Mouse (Mus musculus) kidney, embryonic 14.5 days (tissue): ENCODE data around the gene Gm15737. TPM values are rescaled to one million over a fixed set of nuclear protein-coding genes. Genes with fewer than 3 reads are reported as not detected.

Experiments
- ATAC-seq: fragments of 200-750 bp; cut with Nextera tagmentation; 2 replicates; pipeline ENCODE4 v1.8.0; 2017; ENCODE audit warnings: moderate number of reproducible peaks, mild to moderate bottlenecking, moderate TSS enrichment, moderate library complexity; ENCODE audit not compliant: low FRiP score, low TSS enrichment
- H3K27ac ChIP-seq: fragments of 300-500 bp; sonication (generic); 2 replicates; pipeline ENCODE4 v1.5.1; 2014; ENCODE audit warnings: low read depth, mild to moderate bottlenecking, low read length, moderate library complexity, mixed read lengths
- H3K27me3 ChIP-seq: fragments of 300-500 bp; sonication (generic); 2 replicates; pipeline ENCODE4 v1.6.1; 2014; ENCODE audit warnings: mild to moderate bottlenecking, low read length; ENCODE audit not compliant: control insufficient read depth, insufficient read depth
- H3K36me3 ChIP-seq: fragments of 300-500 bp; sonication (generic); 2 replicates; pipeline ENCODE4 v1.6.1; 2014; ENCODE audit warnings: low read length, mixed read lengths; ENCODE audit not compliant: control insufficient read depth, insufficient read depth
- H3K4me1 ChIP-seq: fragments of 300-500 bp; sonication (generic); 2 replicates; pipeline ENCODE4 v1.6.1; 2014; ENCODE audit warnings: low read length, mixed read lengths; ENCODE audit not compliant: control insufficient read depth, insufficient read depth
- H3K4me2 ChIP-seq: fragments of 300-500 bp; sonication (generic); replicated peaks from 2 replicates; pipeline ENCODE4 v1.6.1; 2014; ENCODE audit warnings: low read depth, mild to moderate bottlenecking, low read length
- H3K4me3 ChIP-seq: fragments of 300-500 bp; sonication (generic); 2 replicates; pipeline ENCODE4 v1.5.1; 2014; ENCODE audit warnings: mild to moderate bottlenecking, low read length
- H3K9ac ChIP-seq: fragments of 300-500 bp; sonication (generic); 2 replicates; pipeline ENCODE4 v1.6.1; 2014; ENCODE audit warnings: low read depth, mild to moderate bottlenecking, low read length, moderate library complexity
- H3K9me3 ChIP-seq: fragments of 300-500 bp; sonication (generic); 2 replicates; pipeline ENCODE4 v1.6.1; 2016; ENCODE audit warnings: low read length; ENCODE audit not compliant: control insufficient read depth
- whole genome bisulfite sequencing: fragments of 180-500 bp; shearing (Covaris S2); extraction: QIAGEN DNeasy Blood & Tissue Kit; methylation state at CpG from one replicate; pipeline ENCODE4 v1.1.7; 2014; 5-methylcytosine and 5-hydroxymethylcytosine counted together
- polyA plus RNA-seq: library from polyadenylated mRNA; unstranded; fragments of >200 nt; fragmentation: Nextera tagmentation; extraction: Ambion mirVana; gene quantifications from 2 replicates; pipeline ENCODE4 v1.2.1, GENCODE M21; 2014

Gm15737 gene
- polyA plus RNA-seq, 1 experiment from 2014 or later = 0.26 TPM

DNA sequence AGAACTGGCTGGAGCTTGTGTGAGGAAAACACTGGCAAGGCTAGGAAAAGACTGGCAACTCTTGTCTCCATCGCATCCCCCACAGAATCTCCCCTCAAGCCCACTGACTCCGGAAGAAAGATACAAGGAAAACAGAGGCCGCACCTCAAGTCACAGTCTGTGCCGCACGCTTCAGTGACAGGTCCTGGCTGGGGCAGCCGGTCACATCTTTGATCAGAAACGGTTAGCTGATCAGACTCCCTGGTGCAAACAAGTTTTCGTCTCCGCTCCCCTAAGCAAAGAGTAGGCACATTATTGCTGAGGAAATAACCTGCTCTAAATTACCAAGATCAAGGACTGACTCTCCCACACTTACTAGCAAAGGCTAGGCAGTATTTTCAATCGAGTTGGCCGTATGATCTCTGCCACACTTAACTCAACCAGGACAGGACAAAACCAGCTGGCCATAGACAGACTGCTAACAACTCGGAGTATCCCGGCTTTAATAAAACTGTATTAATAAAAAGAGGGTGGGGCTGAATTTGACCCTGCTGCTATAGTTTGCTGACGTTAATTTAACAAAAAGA lies 10.6 kb downstream of the Gm15737 start:
- WGBS = 33% methylated on average over 14 of the region's 14 CpGs
- Histone ChIP-seq H3K4me1 (peaks cover 22% of the 10 kb centered on the region), H3K4me3 (no peak overlapping the region), H3K9ac (no peak overlapping the region), H3K36me3 (peaks cover 65% of the 10 kb centered on the region), H3K27me3 (no peaks in the 10 kb centered on the region), H3K27ac (peak overlapping the region; percentile 69; the same call in 1 of the 2 replicates), H3K9me3 (no peaks in the 10 kb centered on the region), H3K4me2 (no peak overlapping the region)
- peak; percentile 75 for ATAC-seq

DNA sequence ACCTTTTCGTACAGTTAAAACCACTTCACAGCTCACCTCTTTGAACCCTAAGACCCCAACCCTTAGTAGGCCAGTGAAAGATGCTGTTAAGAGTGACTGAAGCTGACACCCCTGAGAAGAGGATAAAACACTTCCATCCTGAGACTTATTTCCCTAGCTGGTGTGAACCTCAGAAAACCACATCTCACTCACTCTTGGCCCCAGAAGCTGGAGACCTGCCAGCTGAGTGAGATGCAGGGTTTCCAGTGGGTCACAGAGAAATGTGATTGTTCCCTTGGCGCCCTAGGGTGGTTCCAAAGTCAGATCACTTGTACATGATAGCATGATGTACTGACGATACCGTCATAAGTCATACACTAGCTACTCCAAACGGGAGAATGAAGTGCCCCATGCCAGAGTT lies 13.3 kb downstream of the Gm15737 start:
- H3K36me3 ChIP-seq = peaks cover 74% of the 10 kb centered on the region
- H3K4me3 ChIP-seq = no peak overlapping the region
- H3K4me1 ChIP-seq = peaks cover 22% of the 10 kb centered on the region
- no peak for ATAC-seq
- H3K9me3 ChIP-seq = no peaks in the 10 kb centered on the region
- WGBS = 77% methylated on average over 5 of the region's 5 CpGs
- no peak overlapping the region for H3K4me2 ChIP-seq
- H3K9ac ChIP-seq = no peak overlapping the region
- H3K27me3 ChIP-seq = no peaks in the 10 kb centered on the region
- no peak overlapping the region for H3K27ac ChIP-seq

DNA sequence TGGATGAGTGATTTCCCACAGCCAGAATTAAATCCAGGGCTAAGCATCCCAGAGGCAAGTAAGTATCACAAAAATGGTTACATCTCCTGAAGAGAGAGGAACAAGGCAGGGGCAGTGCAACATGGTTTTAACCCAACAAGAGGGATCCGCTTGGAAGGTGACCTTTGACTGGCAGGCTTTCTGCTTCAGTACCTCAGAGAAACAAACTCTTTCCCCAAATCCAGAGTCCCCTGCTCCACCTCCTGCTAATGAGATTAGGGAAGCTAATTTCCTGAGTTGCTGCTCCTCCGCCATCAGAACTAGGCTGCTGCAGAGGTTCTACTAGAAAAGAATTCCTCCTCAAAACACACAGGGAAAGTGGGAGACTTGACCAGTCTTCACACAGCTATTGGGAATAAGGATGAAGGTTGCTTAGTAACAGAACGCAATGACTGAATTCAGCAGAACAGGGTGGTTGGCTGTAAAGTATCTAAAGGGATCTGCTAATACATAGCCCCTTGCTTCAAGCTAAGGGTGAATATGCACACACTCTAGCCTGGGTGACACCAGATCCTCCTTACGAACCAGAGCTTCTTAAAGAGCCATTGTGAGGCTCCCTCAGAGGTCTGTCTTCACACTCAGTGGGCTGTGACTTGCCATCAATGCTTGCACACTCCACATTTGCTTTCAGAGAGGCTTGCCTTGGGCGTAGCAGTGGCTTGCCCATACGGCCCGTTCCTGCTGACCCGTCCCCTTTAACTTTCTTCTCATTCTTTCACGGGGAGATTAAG lies 14.2 kb downstream of the Gm15737 start:
- Histone ChIP-seq H3K9me3 (no peaks in the 10 kb centered on the region), H3K4me3 (no peak overlapping the region), H3K27ac (peak overlapping the region; percentile 70), H3K9ac (no peak overlapping the region), H3K27me3 (no peaks in the 10 kb centered on the region), H3K36me3 (peaks cover 76% of the 10 kb centered on the region), H3K4me1 (peaks cover 22% of the 10 kb centered on the region), H3K4me2 (no peak overlapping the region)
- WGBS = 43% methylated on average over 9 of the region's 9 CpGs
- 0 out of 2 replicates have a peak, but pooled peaks have one; percentile 34 for ATAC-seq

DNA sequence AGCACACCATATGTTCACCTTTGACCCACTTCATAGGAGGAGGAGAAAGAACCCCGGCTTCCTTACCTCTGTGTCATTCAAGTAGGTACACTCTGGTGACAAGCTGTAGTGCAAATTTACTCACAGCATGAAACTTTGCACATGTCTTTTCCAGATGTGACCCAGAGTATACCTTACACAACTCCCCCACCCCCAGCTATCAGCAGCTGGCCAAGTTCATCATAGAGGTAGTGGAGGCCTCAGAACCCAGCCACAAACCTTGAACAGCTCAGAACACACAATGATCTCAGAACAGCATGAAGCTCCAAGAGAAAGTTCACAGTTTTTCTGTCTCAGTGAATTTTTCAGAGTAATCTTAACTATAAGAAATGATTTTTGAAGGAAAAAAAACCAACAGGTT lies 22.4 kb downstream of the Gm15737 start:
- Histone ChIP-seq H3K4me3 (no peak overlapping the region), H3K27ac (no peak overlapping the region), H3K9me3 (no peaks in the 10 kb centered on the region), H3K27me3 (no peaks in the 10 kb centered on the region), H3K9ac (no peak overlapping the region), H3K4me2 (no peak overlapping the region), H3K36me3 (peaks cover 77% of the 10 kb centered on the region), H3K4me1 (no peaks in the 10 kb centered on the region)
- WGBS = 26% methylated on average over 1 of the region's 1 CpGs
- ATAC-seq = no peak

DNA sequence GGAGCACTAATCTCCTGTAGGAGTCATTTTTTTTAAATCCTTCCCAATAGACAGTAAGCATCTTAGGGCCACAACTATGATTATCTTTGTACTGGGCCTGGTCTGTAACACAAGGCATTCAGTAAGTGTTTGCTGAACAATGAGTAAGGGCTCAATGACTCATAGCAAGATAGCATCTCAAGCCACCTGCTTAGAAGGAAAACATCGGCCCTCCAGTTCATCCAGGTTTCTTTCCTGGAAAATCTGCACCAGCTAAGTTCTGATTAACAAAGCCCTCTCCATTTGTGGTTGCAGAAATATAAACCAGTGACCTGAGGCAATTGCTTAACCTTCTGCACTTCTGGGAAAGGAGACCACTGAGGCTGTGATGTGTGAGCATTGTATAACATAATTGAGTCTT lies 34.9 kb downstream of the Gm15737 start:
- Histone ChIP-seq H3K27ac (peak overlapping the region; percentile 9; the same call in 1 of the 2 replicates), H3K9ac (no peak overlapping the region), H3K36me3 (peaks cover 78% of the 10 kb centered on the region), H3K4me2 (no peak overlapping the region), H3K27me3 (no peaks in the 10 kb centered on the region), H3K4me1 (0 out of 2 replicates have a peak, but pooled peaks cover 5% of the 10 kb centered on the region), H3K9me3 (no peaks in the 10 kb centered on the region), H3K4me3 (no peak overlapping the region)
- ATAC-seq = no peak
- WGBS = 87% methylated on average over 1 of the region's 1 CpGs

DNA sequence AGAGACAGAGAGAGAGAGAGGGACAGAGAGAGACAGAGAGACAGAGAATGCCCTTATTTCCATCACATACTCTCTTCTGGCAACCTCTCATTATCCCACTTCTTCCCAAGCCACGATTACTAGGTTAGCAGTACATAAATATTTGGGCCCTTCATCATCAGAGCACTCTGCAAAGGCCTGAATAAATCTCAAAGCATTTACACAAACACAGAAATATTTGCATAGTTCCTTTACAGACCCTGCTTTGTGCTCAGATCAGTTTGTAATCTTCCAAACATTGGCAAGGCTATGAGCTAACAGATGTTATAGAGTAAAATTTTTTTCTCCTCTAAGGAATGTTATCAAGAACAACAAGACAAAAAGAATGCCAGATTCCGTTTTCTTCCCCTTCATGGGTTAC lies 35.3 kb downstream of the Gm15737 start:
- no peaks in the 10 kb centered on the region for H3K9me3 ChIP-seq
- no peak overlapping the region for H3K4me3 ChIP-seq
- H3K9ac ChIP-seq = no peak overlapping the region
- H3K27ac ChIP-seq = peak overlapping the region; percentile 9; the same call in 1 of the 2 replicates
- no peak overlapping the region for H3K4me2 ChIP-seq
- 0 out of 2 replicates have a peak, but pooled peaks cover 5% of the 10 kb centered on the region for H3K4me1 ChIP-seq
- H3K27me3 ChIP-seq = no peaks in the 10 kb centered on the region
- 36% methylated on average over 2 of the region's 2 CpGs for WGBS
- peaks cover 77% of the 10 kb centered on the region for H3K36me3 ChIP-seq
- no peak for ATAC-seq

DNA sequence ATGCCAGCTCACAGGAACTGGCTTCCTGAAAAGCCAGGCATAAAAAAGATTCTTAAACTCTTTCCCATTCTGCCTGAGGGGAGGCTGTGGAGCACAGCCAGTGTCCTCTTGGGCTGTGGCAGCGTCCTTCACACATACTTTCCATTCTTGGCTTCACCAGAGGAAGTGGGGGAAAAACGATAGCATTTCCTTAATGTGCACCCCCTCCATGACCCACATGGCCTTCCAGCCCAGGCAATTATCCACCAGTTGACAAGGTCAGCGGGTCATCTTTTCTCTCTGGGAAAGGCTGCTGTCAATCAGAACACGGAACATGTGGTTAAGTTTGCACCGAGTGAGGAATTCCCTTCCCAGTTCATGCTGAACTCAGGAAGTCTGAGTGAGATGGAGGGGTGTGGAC lies 36.8 kb downstream of the Gm15737 start:
- H3K9me3 ChIP-seq = no peaks in the 10 kb centered on the region
- ATAC-seq = no peak
- H3K27me3 ChIP-seq = no peaks in the 10 kb centered on the region
- 42% methylated on average over 5 of the region's 5 CpGs for whole genome bisulfite sequencing
- peaks cover 73% of the 10 kb centered on the region for H3K36me3 ChIP-seq
- no peak overlapping the region for H3K27ac ChIP-seq
- no peak overlapping the region for H3K4me2 ChIP-seq
- H3K4me1 ChIP-seq = 0 out of 2 replicates have a peak, but pooled peaks cover 5% of the 10 kb centered on the region
- H3K9ac ChIP-seq = no peak overlapping the region
- no peak overlapping the region for H3K4me3 ChIP-seq

DNA sequence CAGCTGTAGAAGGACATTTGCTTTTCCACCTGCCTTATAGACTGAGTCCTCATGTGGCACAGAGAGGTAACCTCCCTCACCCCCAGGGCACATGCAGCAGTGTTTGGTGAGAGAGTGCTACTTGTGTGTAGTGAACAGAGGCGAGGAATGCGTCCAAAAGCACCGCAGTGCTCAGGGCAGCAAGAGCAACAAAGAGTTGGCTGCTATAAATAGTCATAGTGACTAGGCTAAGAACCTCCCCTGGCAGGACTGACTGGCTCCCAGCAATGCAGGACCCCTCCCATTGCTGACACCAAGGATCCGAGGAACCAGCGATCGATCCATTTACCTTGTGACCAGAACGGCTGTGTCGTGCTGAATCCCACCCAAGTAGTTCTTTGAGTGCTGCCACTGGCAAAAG lies 40.2 kb downstream of the Gm15737 start:
- H3K4me3 ChIP-seq = no peak overlapping the region
- no peak overlapping the region for H3K9ac ChIP-seq
- no peak overlapping the region for H3K27ac ChIP-seq
- H3K9me3 ChIP-seq = no peaks in the 10 kb centered on the region
- H3K4me2 ChIP-seq = no peak overlapping the region
- ATAC-seq = no peak
- H3K27me3 ChIP-seq = no peaks in the 10 kb centered on the region
- WGBS = 50% methylated on average over 8 of the region's 8 CpGs
- H3K4me1 ChIP-seq = 0 out of 2 replicates have a peak, but pooled peaks cover 5% of the 10 kb centered on the region
- H3K36me3 ChIP-seq = peaks cover 61% of the 10 kb centered on the region

DNA sequence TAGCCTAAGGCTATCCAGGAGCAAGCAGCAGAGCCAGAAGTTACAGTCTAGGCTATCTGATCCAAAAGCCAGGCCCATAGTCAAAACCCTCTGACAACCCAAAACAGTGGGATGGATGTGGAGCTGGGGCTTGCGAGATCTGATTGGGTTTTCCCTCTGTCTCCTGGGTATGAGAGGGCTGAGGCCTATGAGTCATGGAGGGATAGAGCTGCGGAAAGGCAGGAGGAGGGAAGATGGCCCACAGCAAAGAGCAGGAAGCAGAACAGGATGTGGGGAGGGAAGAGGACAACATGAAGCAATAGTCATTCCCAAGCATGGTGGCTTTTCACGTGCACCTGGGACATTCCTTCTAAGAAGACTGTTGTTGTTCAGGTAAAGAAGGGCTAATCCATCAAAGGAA lies 41.5 kb downstream of the Gm15737 start:
- no peak for ATAC-seq
- no peaks in the 10 kb centered on the region for H3K27me3 ChIP-seq
- no peak overlapping the region for H3K9ac ChIP-seq
- no peak overlapping the region for H3K27ac ChIP-seq
- H3K9me3 ChIP-seq = no peaks in the 10 kb centered on the region
- H3K4me3 ChIP-seq = no peak overlapping the region
- H3K36me3 ChIP-seq = peaks cover 49% of the 10 kb centered on the region
- 0 out of 2 replicates have a peak, but pooled peaks cover 5% of the 10 kb centered on the region for H3K4me1 ChIP-seq
- WGBS = 85% methylated on average over 3 of the region's 3 CpGs
- H3K4me2 ChIP-seq = no peak overlapping the region
